Mouse (Mus musculus) megakaryocyte, adult 5-6 weeks (primary cell): ENCODE results near the gene Gm38431. TPM values are rescaled to one million over a fixed set of nuclear protein-coding genes. Genes with fewer than 3 reads are reported as not detected.

ENCODE experiments used
- ATAC-seq: 2 replicates; pipeline ENCODE4 v1.8.0; 2016; ENCODE audit warnings: mild to moderate bottlenecking, inconsistent platforms; ENCODE audit not compliant: poor library complexity, severe bottlenecking
- total RNA-seq, 2 experiments: library from RNA; stranded (forward) in 1 of 2; stranded (reverse) in 1 of 2; fragments of 153-499, 151-499 nt in 1 of 2; fragments of 221-1000, 200-1000 nt in 1 of 2; gene quantifications; 2 replicates each; pipeline versions ENCODE4 v1.2.3 to v1.2.4; 2015 to 2017

Gene Gm38431
- total RNA-seq, 2 experiments from 2014 or later, result 5.1 to 44.9 TPM

DNA sequence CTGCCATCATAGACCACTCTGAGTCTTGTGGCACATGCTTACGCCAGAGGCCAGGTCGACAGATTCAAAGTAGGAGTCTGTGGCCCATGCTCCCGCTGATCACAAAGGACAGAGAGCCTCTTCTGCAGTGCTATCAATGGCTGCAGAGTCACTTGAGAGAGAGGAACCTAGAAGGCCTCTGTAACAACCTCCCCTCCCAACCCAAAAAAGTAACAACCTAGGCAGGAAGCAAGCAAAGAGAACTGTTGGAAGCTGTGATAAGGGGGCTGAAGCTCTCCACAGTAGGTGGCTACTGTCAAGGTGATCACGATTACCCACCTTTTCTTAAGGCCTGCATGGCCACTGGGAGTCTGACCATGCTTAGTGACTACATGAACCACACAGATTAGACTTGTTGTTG, 48.2 kb downstream of the Gm38431 start:
- ATAC-seq, result no peak

DNA sequence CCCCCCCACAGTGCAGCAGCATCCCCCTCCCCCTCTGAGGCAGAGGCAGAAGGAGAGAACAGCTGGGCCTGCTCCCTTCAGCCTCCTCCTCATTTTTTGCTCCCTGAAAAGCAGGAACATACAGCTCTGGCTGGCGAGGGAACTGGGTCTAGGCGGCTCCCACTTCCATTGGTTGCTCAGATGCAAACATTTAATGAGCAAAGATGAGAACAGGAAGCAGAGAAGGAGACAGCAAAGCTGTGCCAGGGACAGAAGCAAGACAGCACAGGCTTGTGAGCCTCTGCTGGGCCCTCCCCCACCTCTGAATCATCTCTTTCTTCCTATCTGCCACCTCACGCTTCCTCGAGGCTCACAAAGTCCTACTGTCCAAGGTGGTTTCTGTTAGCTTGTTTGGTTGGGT, 50.5 kb downstream of the Gm38431 start:
- ATAC-seq, result no peak

DNA sequence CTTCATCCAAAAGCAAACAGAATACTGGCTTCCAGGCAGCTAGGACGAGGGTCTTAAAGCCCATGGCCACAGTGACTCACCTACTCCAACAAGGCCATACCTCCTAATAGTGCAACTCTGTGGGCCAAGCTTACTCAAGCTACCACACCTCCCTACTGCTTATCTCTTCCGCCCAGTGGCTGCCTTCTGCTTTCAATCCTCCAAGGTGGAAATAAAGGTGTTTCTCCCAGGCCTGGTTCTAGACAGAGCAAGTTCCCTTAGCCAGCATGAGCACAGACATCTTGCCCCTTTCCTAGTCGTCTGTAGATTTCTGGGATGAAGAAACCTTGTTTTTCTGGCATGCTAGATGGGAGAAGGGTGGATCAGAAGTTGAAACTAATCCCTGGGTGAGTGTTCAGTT, 52.0 kb downstream of the Gm38431 start:
- ATAC-seq, result no peak

DNA sequence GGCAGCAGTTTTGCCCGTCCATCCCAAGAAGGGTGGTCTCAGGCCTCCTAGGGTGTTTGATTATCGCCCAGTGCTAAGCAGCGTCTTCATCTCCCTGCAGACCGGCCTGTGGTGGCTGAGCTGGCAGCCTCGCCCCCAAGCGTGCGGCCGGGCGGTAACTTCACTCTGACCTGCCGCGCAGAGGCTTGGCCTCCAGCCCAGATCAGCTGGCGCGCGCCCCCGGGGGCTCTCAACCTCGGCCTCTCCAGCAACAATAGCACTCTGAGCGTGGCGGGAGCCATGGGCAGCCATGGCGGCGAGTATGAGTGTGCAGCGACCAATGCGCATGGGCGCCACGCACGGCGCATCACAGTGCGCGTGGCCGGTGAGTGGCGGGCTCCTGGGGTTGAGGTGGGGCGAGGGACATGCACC, 54.3 kb downstream of the Gm38431 start:
- ATAC-seq, result no peak

DNA sequence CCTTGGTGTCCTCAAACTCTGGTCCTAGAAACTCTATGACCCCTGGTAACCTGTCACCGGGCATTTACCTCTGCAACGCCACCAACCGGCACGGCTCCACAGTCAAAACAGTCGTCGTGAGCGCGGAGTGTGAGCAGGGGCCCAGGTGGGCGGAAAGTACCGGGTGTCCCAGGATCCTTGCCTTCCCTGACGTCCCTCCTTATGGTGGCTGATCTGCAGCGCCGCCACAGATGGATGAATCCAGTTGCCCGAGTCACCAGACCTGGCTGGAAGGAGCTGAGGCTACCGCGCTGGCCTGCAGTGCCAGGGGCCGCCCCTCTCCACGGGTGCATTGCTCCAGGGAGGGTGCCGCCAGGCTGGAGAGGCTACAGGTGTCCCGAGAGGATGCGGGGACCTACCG, 55.1 kb downstream of the Gm38431 start:
- no peak for ATAC-seq

DNA sequence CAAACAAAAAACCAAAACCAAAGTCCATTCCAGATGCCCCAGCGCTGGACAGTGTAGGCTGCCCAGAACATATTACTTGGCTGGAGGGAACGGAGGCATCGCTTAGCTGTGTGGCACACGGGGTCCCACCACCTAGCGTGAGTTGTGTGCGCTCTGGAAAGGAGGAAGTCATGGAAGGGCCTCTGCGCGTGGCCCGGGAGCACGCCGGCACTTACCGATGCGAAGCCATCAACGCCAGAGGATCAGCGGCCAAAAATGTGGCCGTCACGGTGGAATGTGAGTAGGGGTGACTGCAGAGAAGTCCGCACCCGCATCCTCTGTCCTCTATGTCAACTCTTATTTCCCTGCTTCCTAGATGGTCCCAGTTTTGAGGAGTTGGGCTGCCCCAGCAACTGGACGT, 55.6 kb downstream of the Gm38431 start:
- ATAC-seq, result no peak

DNA sequence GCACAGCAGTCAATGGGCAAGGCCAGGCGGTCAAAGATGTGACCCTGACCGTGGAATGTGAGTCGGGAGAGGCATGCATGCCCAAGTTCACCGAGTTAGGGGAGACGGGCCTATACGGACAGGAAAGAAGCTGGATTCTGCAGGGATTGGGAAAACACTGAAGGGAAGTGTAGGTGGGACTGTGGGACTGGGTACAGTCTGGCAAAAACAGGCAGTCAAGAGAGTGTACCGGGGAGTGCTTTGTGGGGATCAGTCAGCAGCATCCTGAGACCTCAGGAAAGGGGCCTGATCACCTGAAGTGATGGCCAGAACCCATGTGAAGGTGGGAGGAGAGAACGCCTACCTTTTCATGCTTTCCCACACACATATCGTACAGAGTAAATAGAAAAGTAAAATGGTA, 56.2 kb downstream of the Gm38431 start:
- no peak for ATAC-seq

DNA sequence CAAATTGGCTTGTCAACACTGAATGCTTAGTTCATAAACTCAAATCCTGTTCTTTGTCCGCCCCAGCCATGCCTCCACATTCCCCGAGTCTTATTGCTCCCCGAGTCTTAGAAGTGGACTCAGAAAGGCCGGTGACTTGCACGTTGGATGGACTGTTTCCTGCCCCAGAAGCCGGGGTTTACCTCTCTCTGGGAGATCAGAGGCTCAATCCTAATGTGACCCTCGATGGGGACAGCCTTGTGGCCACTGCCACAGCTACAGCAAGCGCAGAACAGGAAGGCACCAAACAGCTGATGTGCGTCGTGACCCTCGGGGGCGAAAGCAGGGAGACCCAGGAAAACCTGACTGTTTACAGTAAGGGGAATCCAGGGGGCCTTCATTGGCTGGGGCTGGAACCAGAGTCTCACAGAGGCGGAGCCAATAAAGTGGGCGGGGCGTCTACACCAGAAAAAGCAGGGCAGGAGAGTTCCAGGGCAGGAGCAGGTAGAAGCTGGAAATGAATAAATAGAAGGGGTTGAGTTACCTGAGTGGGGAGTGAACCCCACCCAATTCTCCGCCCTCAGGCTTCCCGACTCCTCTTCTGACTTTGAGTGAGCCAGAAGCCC, 57.2 kb downstream of the Gm38431 start:
- no peak for ATAC-seq

DNA sequence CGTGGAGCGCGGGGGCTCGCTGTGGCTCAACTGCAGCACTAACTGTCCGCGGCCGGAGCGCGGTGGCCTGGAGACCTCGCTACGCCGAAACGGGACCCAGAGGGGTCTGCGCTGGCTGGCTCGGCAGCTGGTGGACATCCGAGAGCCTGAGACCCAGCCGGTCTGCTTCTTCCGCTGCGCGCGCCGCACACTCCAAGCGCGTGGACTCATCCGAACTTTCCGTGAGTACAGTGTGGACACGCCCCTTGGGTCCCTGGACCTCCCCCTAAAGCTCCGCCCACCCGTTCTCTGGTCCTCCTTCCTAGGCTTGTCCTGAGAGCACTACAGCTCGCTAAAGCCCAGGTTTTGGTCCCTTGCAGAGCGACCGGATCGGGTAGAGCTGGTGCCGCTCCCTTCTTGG, 58.7 kb downstream of the Gm38431 start:
- peak; percentile 56 for ATAC-seq

DNA sequence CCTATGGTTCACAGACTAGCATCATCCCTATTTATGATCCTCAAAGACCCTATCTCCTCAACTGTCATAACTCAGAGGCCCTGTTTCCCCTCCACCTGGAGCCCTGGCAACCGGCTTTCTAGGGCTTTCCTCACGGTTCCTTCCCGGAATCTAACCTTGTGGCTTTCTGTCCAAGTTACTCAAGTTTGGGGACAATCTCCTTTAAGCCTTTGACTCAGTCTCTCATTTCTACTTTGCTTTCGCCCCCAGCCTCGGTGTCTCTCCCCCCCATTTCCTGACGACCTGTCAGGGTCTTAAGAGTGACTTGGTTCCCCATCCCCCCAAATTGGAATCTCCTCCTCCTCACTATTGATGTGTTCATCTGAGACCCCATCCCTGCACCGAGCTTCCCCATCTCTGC, 59.3 kb downstream of the Gm38431 start:
- ATAC-seq, result no peak

DNA sequence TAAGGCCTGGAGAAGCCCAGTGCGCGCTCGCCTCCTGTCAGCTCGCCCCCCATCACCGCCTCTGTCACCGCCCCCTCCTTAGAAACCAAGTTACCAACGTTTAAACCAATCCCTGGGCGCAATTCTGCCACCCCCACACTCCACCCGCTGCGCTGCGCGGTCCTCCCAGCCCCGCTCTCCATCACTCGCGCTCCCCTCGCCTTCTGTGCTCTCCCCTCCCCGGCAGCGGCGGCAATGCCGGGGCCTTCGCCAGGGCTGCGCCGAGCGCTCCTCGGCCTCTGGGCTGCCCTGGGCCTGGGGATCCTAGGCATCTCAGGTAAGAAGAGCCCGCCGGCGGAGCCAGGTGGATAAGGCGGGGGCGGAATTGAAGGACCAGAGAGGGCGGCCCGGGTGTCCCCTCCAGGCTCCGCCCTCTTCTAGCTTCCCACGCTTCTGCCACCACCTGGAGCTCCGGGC, 59.9 kb downstream of the Gm38431 start, which contains the start of gene Icam5:
Gene Icam5, plus strand, starts transcription at position 178 of the 456 bp plus-strand sequence.
- no peak for ATAC-seq

DNA sequence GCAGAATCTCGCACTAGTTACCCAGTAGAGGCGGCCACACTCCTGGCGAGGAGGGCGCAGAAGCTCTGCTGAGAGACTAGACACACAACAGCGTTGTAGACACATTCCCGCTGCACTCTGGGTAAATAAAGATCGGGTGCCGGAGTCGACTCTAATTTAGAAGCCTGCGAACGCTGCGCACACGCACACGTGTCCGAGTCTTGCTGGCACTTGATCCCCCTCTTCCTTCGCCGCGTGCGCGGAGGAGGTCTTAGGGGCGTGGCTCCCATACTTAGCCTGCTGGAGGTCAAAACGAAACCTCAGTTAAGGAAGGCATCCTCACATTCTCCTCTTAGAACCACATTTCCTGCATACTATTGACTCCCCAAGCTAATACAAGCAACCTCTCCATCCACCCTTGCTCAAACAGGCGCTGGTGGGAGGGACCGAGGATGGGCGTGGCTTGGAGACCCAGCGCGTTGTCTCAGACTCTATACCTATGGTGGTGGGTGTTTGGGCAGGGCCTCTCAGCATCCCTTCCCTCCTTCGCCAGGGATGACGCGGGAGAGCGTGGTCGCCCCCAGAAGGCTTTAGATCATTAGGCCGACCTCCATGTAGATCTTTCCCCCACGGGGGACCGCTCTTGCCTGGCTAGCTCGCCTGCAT, 60.4 kb downstream of the Gm38431 start:
- ATAC-seq, result peak; percentile 7; the same call in 1 of the 2 replicates

DNA sequence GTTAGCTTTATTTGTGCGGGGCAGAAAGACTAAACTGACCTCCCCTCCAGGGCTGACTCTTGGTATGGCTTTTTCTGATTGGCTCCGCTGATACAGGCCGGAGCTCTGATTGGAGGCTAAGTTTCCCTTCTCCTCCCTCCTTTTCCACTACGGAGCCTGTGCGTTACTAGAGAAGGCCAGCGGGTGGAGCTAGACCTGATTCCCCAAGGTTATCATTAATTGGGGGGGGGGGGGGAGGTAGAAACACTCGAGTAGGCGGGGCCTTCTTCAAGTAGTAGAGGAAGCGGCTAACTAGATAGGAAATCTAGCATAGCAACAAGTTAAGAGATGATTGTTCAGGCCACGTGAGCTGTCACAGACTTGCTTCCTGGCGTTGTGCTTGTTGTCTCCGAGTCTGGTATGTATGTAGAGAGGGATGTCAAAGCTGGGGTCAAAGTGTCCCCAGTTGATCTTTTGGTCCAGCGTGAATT, 61.0 kb downstream of the Gm38431 start:
- peak; percentile 69 for ATAC-seq

DNA sequence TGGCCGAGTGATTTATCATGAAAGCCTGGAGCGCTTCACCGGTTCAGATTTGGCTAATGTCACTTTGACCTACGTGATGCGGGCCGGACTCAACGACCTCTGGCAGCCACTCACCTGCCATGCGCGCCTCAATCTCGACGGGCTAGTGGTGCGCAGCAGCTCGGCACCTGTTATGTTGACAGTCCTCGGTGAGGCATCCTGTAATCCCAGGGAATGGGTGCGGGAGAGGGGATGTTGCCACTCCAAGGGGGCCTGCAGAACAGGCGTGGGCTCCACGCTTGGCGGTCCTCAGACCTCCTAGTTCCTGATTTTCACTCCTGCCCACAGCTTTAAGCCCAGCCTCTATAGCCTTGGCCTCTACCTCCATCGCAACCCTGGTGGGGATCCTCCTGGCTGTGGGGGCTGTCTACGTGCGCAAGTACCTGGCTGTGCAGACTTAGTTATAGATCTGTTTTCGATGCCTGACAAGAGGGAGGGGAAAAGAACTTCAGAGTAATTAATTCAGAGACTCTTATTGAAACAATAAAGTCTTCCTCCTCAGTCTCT, 61.7 kb downstream of the Gm38431 start:
- ATAC-seq, result peak; percentile 17; the same call in 1 of the 2 replicates

DNA sequence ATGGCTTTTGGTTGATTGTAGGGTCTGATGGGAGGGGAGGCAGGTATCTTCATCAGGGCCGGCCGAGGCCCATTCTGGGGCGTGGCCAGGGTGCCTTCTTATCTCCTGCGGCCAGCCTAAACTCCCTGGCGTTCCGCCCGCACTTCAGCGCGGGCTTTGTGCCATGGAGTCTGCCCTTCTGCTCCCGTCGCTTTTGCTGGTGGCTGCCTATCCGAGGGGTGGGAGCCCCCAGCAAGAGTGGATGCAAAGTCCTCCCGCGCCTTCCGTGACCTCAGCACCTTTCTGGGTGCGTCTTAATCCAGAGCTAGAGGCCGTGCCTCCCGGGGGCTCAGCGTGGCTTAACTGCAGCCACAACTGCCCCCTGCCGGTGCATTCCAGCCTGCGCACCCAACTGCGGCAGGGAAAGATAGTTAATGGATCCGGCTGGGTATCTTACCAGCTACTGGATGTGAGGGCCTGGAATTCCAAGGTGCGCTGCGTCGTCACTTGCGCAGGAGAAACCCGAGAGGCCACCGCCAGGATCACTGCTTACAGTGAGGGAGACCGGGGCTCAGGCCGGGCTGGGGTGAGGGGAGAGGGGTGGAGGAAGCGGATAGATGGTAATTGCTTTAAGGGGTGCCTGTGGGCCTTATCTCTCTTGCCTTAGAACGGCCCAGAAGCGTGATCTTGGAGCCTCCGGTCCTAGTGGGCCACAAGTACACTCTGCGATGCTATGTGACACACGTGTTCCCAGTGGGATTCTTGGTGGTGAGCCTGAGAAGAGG, 62.3 kb downstream of the Gm38431 start, which contains the start of gene Icam4:
Gene Icam4, plus strand, starts transcription at position 83 of the 764 bp plus-strand sequence.
- peak; percentile 59 for ATAC-seq

DNA sequence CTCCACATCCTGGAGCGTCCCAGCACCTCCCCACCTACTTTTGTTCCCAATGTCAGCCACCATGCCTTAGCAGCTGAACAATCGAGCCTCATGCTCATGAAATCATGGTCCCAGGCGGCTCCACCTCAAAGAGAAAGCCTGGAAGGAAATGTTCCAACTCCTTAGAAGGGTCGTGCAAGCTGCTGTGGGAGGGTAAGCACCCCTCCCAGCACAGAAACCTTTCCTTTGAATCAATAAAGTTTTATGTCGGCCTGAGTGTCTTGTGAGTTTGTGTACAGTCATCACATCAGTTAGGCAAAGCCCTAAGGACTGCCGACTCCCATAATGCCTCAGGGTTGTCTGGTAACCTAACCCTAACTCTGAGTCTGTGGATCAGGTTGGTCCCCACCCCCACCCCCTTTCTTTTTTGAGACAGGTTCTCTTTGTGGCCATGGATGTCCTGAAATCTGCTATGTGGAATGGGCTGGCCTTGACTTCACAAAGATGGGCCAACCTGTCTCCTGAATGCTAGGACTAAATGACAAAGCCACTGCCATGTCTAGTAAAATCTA, 63.2 kb downstream of the Gm38431 start:
- ATAC-seq, result no peak

DNA sequence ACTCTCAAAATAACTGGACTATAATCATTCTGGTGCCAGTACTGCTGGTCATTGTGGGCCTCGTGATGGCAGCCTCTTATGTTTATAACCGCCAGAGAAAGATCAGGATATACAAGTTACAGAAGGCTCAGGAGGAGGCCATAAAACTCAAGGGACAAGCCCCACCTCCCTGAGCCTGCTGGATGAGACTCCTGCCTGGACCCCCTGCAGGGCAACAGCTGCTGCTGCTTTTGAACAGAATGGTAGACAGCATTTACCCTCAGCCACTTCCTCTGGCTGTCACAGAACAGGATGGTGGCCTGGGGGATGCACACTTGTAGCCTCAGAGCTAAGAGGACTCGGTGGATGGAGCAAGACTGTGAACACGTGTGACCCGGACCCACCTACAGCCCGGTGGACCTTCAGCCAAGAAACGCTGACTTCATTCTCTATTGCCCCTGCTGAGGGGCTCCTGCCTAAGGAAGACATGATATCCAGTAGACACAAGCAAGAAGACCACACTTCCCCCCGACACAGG, 64.0 kb downstream of the Gm38431 start:
- no peak for ATAC-seq

DNA sequence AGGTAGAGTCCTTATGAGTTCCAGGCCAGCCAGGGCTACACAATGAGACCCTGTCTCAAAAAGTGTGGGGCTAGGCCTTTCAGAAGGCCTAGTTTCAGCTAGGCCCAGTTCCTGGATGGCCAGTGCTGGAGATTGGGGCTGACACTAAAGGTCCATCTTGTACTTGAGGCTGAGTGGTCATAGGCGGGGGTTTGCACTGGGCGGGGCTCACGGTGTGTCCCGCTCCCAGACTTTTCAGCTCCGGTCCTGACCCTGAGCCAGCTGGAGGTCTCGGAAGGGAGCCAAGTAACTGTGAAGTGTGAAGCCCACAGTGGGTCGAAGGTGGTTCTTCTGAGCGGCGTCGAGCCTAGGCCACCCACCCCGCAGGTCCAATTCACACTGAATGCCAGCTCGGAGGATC, 64.9 kb downstream of the Gm38431 start:
- no peak for ATAC-seq

DNA sequence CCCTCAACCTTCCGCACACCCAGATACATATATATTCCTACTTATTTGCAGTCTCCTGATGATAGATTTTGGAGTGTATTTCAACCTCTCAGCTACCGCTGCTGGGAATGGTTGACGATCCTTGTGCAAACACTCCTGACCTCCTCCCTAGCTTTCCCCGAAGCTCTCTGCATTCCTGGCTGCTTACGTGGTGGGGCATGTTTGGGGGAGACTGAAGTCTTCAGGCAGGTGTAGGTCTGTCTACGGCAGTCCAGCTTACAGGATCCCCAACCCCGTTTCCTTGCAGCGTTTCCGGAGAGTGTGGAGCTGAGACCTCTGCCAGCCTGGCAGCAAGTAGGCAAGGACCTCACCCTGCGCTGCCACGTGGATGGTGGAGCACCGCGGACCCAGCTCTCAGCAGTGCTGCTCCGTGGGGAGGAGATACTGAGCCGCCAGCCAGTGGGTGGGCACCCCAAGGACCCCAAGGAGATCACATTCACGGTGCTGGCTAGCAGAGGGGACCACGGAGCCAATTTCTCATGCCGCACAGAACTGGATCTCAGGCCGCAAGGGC, 66.5 kb downstream of the Gm38431 start:
- ATAC-seq, result no peak

DNA sequence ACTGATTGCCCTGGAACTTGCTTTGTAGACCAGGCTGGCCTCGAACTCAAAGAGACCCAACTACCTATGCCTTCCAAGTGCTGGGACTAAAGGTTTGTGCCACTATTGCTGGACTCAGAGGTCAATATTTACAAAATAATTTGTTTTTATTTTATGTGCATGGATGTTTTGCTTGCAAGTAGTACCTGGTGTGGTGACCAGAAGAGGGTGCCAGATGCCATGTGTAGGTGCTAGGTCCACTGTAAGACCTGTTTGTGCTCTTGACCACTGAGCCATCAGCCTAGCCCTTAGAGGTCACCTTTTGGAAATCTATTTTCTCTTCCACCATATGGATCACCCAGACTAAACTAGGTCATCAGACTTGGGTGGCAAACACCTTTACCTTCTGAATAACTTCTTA, 69.1 kb downstream of the Gm38431 start:
- no peak for ATAC-seq

DNA sequence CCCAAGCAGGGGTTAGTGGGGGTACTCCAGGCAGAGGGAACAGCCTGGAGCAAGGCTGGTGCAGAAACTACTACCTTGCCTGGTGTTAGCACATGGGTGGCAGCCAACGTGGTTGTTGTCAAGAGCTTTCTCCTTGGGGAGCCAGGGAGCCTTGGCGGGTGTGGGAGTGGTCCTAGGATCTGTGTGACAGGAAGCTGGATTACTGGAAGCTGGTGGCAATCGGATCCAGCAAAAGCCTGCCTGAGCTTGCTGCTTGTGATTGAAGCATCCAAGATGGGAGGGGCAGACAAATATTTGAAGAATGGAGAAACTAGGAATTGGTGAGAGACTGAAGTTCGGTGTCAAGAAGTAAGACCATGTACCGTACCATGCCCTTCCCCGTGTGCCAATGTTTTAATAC, 69.5 kb downstream of the Gm38431 start:
- ATAC-seq, result no peak
